Mouse (Mus musculus): ENCODE results near the gene Gm47969. TPM values are rescaled to one million over a fixed set of nuclear protein-coding genes. Genes with fewer than 3 reads are reported as not detected.
"Not testable (repeated sequence)": the region's sequence is repeated elsewhere in the genome, so short reads cannot be mapped to it uniquely, and the experiment has no call there.

Gene Gm47969
- polyA plus RNA-seq (2015; fragmentation: Nextera tagmentation; extraction: Ambion mirVana): not detected in 2 replicates

DNA sequence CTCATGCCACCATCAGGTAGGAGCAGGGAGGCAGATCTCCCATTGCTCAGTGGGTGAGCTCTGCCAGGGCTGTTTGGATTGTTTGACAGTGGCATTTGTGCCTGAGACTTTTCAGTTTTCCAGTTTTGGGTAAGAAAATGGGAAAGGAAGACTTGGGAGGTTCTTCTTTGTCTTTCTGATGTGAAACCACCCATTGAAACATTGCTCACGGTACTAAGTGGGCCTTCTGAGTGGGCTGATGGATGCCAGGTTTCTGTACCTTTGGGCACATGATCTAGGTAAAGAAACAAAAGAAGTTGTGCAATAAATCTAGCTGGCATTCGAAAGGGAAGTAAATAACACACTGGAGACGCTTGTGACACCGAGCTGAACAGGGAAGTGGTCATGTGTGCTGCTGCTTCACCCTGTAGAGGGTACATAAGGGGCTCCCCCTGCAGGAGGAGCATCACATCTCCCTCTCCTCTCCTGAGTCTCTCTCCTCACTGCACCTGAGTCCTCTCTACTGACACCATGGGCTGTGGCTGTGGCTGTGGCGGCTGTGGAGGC lies at the start of gene Gm47969:
TSS of gene Gm47969 (plus strand) at position 51 of the 546 bp plus-strand sequence.
- H3K36me3 ChIP-seq (ENCODE audit: control insufficient read depth, insufficient read depth, low read length): no peaks in the 10 kb centered on the region
- H3K27me3 ChIP-seq (ENCODE audit: control insufficient read depth, insufficient read depth, low read depth, low read length): no peaks in the 10 kb centered on the region
- H3K9me3 ChIP-seq (replicated peaks; ENCODE audit: control insufficient read depth, low read length, poor library complexity, severe bottlenecking): no peaks in the 10 kb centered on the region
- H3K4me2 ChIP-seq (ENCODE audit: low read length): no peak within 1 kb of the TSS
- WGBS: 86% methylated on average over 5 of the region's 5 CpGs
- no peak for ATAC-seq
- H3K27ac ChIP-seq (ENCODE audit: low read length): no peak within 1 kb of the TSS
- no peak within 1 kb of the TSS for H3K4me3 ChIP-seq (ENCODE audit: low read depth, low read length)
- no peaks in the 10 kb centered on the region for H3K4me1 ChIP-seq (ENCODE audit: control insufficient read depth, insufficient read depth, low read length)
- no peak within 1 kb of the TSS for H3K9ac ChIP-seq (ENCODE audit: low read depth, low read length)

DNA sequence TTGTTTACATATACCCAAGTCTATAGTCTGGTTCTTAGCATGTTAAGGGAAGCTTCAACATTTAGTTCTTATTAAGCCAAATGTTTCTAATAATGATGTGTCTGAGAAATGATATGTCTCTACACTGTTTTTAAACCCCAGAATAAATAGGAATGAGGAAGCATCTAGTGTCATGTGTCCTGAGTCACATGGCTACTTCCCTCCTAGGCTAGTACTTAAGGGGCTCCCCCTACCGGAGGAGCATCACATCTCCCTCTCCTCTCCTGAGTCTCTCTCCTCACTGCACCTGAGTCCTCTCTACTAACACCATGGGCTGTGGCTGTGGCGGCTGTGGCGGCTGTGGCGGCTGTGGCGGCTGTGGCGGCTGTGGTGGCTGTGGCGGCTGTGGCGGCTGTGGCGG lies 44.4 kb upstream of the Gm47969 start, which contains the start of gene Gm47959:
TSS of gene Gm47959 (plus strand) at position 243 of the 400 bp plus-strand sequence.
- not testable (repeated sequence) for H3K4me3 ChIP-seq (ENCODE audit: low read depth, low read length); H3K4me1 ChIP-seq (ENCODE audit: control insufficient read depth, insufficient read depth, low read length); H3K27ac ChIP-seq (ENCODE audit: low read length); H3K27me3 ChIP-seq (ENCODE audit: control insufficient read depth, insufficient read depth, low read depth, low read length); H3K4me2 ChIP-seq (ENCODE audit: low read length); ATAC-seq; H3K9ac ChIP-seq (ENCODE audit: low read depth, low read length); H3K9me3 ChIP-seq (replicated peaks; ENCODE audit: control insufficient read depth, low read length, poor library complexity, severe bottlenecking); H3K36me3 ChIP-seq (ENCODE audit: control insufficient read depth, insufficient read depth, low read length)
- WGBS: 95% methylated on average over 8 of the region's 9 CpGs

DNA sequence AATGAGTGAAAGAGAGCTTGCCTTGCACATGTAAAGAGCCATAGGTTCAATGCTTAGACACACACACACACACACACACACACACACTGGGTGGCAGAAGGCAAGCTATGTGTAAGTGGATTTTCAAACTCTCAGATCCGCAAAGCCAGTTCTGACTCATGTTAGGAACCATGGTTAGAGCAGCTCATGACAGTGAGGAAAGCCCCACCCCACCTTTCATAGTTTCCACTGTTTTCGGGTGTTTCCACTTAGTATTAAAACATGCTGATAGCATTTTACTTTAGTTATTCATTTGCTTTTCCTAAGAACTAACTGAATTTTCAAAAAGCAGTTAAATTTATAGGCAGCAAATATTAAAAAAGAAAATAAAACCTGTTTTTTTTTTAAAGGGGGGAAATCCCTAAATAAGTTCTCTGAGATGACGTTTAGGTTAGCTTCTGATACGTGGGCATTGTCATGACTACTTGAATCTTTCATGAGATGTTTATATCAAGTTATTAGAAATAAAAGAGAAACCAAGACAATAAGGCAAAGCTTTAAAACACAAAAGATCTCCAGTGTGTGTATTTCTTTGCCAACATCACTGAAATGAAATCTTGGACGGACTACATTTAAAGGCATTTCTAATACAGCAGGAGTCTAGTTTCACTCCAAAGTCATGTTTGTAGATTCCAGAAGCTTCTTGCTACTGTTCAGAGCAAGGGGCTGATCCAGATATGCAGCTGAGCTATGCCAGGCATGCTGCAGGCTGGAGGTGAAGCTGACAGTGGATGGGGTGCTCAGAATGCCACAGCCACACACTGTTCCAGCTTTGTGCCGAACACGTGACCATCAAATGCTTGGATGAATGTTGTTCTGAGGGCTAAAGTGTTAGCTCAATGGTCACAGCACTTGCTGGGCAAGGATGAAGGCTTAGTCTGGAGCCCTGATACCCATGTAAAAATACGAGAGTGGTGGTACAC lies 38.2 kb upstream of the Gm47969 start:
- WGBS: 88% methylated on average over 8 of the region's 8 CpGs
- H3K4me3 ChIP-seq (ENCODE audit: low read depth, low read length): no peak overlapping the region
- H3K27ac ChIP-seq (ENCODE audit: low read length): no peak overlapping the region
- H3K36me3 ChIP-seq (ENCODE audit: control insufficient read depth, insufficient read depth, low read length): no peaks in the 10 kb centered on the region
- H3K4me2 ChIP-seq (ENCODE audit: low read length): no peak overlapping the region
- ATAC-seq: no peak
- no peaks in the 10 kb centered on the region for H3K9me3 ChIP-seq (replicated peaks; ENCODE audit: control insufficient read depth, low read length, poor library complexity, severe bottlenecking)
- H3K9ac ChIP-seq (ENCODE audit: low read depth, low read length): no peak overlapping the region
- H3K4me1 ChIP-seq (ENCODE audit: control insufficient read depth, insufficient read depth, low read length): no peaks in the 10 kb centered on the region
- H3K27me3 ChIP-seq (ENCODE audit: control insufficient read depth, insufficient read depth, low read depth, low read length): no peaks in the 10 kb centered on the region

DNA sequence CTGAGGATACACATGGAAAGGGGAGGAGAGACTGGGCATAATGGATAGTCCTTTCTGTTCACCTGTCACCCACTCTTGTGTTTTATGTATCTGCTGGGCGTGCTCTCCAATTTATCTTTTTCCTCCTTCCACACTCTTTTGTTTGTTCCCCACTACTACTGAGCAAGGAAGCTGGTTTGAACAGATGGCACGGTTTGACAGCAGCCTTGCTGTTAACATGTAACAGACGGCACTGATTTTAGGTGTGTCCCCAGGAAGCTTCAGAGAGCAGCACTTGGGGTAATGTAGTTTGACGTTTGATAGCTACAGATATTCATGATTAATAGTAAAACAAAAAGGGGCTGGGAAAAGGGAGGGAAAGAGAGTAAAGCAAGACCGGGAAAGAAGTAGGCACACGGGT lies 37.3 kb upstream of the Gm47969 start:
- Histone ChIP-seq H3K4me3 (ENCODE audit: low read depth, low read length) (no peak overlapping the region), H3K36me3 (ENCODE audit: control insufficient read depth, insufficient read depth, low read length) (no peaks in the 10 kb centered on the region), H3K4me2 (ENCODE audit: low read length) (no peak overlapping the region), H3K27me3 (ENCODE audit: control insufficient read depth, insufficient read depth, low read depth, low read length) (no peaks in the 10 kb centered on the region), H3K4me1 (ENCODE audit: control insufficient read depth, insufficient read depth, low read length) (no peaks in the 10 kb centered on the region), H3K27ac (ENCODE audit: low read length) (no peak overlapping the region), H3K9me3 (replicated peaks; ENCODE audit: control insufficient read depth, low read length, poor library complexity, severe bottlenecking) (no peaks in the 10 kb centered on the region), H3K9ac (ENCODE audit: low read depth, low read length) (no peak overlapping the region)
- WGBS: 90% methylated on average over 6 of the region's 6 CpGs
- ATAC-seq: no peak

DNA sequence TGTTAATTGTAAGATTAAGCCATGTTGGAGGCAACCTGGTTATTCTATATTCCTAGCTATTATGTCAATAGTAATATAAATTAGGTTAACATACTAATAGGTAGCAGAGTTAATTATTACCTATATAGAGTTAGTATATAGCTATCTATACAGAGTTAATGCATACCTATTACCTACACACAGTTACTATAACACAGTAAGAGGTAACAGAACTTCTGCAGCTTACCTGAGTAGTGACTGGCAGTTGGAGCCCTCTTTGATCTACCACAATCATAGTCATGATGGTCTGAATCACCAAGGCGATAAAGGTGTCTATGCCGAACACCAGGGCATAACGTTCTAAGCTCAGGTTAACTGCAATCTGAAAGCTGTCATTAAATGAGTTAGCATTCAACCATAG lies 30.3 kb upstream of the Gm47969 start:
- Histone ChIP-seq H3K4me3 (ENCODE audit: low read depth, low read length) (no peak overlapping the region), H3K27me3 (ENCODE audit: control insufficient read depth, insufficient read depth, low read depth, low read length) (no peaks in the 10 kb centered on the region), H3K9me3 (replicated peaks; ENCODE audit: control insufficient read depth, low read length, poor library complexity, severe bottlenecking) (no peaks in the 10 kb centered on the region), H3K4me1 (ENCODE audit: control insufficient read depth, insufficient read depth, low read length) (no peaks in the 10 kb centered on the region), H3K4me2 (ENCODE audit: low read length) (no peak overlapping the region), H3K36me3 (ENCODE audit: control insufficient read depth, insufficient read depth, low read length) (no peaks in the 10 kb centered on the region), H3K9ac (ENCODE audit: low read depth, low read length) (no peak overlapping the region), H3K27ac (ENCODE audit: low read length) (no peak overlapping the region)
- ATAC-seq: no peak
- 91% methylated on average over 3 of the region's 3 CpGs for WGBS

DNA sequence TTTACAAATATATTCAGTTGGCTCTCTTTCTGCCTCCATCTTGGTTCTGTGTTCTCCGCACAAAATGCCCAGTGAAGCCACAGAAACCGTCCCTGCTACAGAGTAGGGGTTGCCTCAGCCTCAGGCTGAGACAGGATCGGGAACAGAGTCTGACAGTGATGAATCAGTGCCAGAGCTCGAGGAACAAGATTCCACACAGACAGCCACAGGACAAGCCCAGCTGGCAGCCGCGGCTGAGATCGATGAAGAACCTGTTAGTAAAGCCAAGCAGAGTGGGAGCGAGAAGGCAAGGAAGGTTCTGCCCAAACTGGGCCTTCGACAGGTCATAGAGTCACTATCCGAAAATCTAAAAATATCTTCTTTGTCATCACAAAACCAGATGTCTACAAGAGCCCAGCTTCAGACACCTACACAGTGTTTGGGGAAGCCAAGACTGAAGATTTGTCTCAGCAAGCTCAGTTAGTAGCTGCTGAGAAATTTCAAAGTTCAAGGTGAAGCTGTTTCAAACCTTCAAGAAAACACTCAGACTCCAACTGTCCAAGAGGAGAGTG lies 29.3 kb upstream of the Gm47969 start:
- no peaks in the 10 kb centered on the region for H3K4me1 ChIP-seq (ENCODE audit: control insufficient read depth, insufficient read depth, low read length)
- no peak for ATAC-seq
- H3K4me3 ChIP-seq (ENCODE audit: low read depth, low read length): no peak overlapping the region
- H3K9ac ChIP-seq (ENCODE audit: low read depth, low read length): no peak overlapping the region
- no peaks in the 10 kb centered on the region for H3K9me3 ChIP-seq (replicated peaks; ENCODE audit: control insufficient read depth, low read length, poor library complexity, severe bottlenecking)
- H3K27ac ChIP-seq (ENCODE audit: low read length): no peak overlapping the region
- no peaks in the 10 kb centered on the region for H3K36me3 ChIP-seq (ENCODE audit: control insufficient read depth, insufficient read depth, low read length)
- no peak overlapping the region for H3K4me2 ChIP-seq (ENCODE audit: low read length)
- no peaks in the 10 kb centered on the region for H3K27me3 ChIP-seq (ENCODE audit: control insufficient read depth, insufficient read depth, low read depth, low read length)
- 89% methylated on average over 10 of the region's 10 CpGs for WGBS

DNA sequence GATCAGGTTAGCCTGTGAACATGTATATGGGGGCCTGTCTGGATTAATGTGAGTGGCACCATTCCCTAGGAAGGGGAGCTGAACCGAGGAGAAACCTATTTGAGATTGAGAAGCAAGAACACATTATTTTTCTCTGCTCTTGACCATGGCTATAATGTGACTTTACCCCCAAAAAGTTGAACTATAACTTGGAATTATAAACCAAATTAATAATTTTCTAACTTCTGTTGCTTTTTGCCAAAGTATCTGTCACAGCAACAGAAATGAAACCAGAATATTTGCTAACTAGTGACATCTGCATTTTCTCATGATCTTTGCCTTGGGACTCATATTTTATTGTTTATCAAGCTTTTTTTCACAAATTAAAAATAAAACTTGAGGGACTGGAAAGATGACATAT lies 28.2 kb upstream of the Gm47969 start:
- Histone ChIP-seq H3K4me3 (ENCODE audit: low read depth, low read length) (no peak overlapping the region), H3K27ac (ENCODE audit: low read length) (no peak overlapping the region), H3K4me1 (ENCODE audit: control insufficient read depth, insufficient read depth, low read length) (no peaks in the 10 kb centered on the region), H3K36me3 (ENCODE audit: control insufficient read depth, insufficient read depth, low read length) (no peaks in the 10 kb centered on the region), H3K9me3 (replicated peaks; ENCODE audit: control insufficient read depth, low read length, poor library complexity, severe bottlenecking) (no peaks in the 10 kb centered on the region), H3K4me2 (ENCODE audit: low read length) (no peak overlapping the region), H3K9ac (ENCODE audit: low read depth, low read length) (no peak overlapping the region), H3K27me3 (ENCODE audit: control insufficient read depth, insufficient read depth, low read depth, low read length) (no peaks in the 10 kb centered on the region)
- WGBS: 84% methylated on average over 1 of the region's 1 CpGs
- ATAC-seq: no peak

DNA sequence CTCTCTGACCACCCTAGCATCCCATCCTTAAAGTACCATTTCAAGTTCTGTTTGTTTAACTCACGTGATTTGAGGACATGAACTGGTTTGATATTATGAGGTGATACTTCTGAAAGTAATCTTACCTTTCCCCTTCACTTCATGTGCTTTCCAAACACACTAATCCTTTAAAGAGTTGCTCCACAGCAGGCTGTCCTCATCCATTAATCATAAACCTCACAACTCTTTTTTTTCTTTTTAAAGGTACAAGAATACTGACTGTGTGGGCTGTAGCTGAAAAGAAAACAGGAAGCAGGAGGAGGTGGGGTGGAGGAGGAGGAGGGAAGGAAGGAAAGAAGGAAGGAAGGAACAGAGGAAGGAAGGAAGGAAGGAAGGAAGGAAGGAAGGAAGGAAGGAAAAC lies 12.8 kb upstream of the Gm47969 start:
- no peak overlapping the region for H3K27ac ChIP-seq (ENCODE audit: low read length)
- no peak for ATAC-seq
- no peak overlapping the region for H3K4me3 ChIP-seq (ENCODE audit: low read depth, low read length)
- H3K9me3 ChIP-seq (replicated peaks; ENCODE audit: control insufficient read depth, low read length, poor library complexity, severe bottlenecking): no peaks in the 10 kb centered on the region
- WGBS: 39% methylated on average over 1 of the region's 1 CpGs
- no peaks in the 10 kb centered on the region for H3K27me3 ChIP-seq (ENCODE audit: control insufficient read depth, insufficient read depth, low read depth, low read length)
- no peaks in the 10 kb centered on the region for H3K36me3 ChIP-seq (ENCODE audit: control insufficient read depth, insufficient read depth, low read length)
- no peaks in the 10 kb centered on the region for H3K4me1 ChIP-seq (ENCODE audit: control insufficient read depth, insufficient read depth, low read length)
- H3K9ac ChIP-seq (ENCODE audit: low read depth, low read length): no peak overlapping the region
- no peak overlapping the region for H3K4me2 ChIP-seq (ENCODE audit: low read length)

DNA sequence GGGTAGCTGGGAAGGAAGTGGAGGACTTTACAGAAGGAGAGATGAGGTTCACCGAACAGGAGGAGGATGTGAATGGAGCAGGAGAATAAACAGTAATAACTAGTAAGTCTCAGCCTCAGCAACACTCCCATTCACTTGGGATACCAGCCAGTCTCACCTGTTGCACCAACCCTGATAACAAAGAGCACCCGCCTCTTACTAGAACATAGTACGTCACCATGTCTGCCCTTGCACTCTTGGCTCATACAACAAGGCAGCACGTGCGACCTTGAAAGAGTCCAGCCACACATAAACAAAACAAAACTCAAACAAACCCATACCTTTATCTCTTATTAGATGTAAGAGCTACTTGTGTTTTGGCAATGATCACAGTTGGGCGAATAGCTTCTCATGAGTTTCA lies 12.2 kb upstream of the Gm47969 start:
- no peak overlapping the region for H3K9ac ChIP-seq (ENCODE audit: low read depth, low read length)
- no peak for ATAC-seq
- no peak overlapping the region for H3K4me2 ChIP-seq (ENCODE audit: low read length)
- H3K9me3 ChIP-seq (replicated peaks; ENCODE audit: control insufficient read depth, low read length, poor library complexity, severe bottlenecking): no peaks in the 10 kb centered on the region
- no peaks in the 10 kb centered on the region for H3K27me3 ChIP-seq (ENCODE audit: control insufficient read depth, insufficient read depth, low read depth, low read length)
- H3K4me1 ChIP-seq (ENCODE audit: control insufficient read depth, insufficient read depth, low read length): peaks cover under 1% of the 10 kb centered on the region
- no peak overlapping the region for H3K27ac ChIP-seq (ENCODE audit: low read length)
- H3K4me3 ChIP-seq (ENCODE audit: low read depth, low read length): no peak overlapping the region
- no peaks in the 10 kb centered on the region for H3K36me3 ChIP-seq (ENCODE audit: control insufficient read depth, insufficient read depth, low read length)
- WGBS: 95% methylated on average over 6 of the region's 6 CpGs

Data from midbrain, embryonic 16.5 days (tissue).